Mouse (Mus musculus) bone marrow, adult 2 months (tissue): ENCODE data around the gene Krt75.

ENCODE experiments used
- CTCF ChIP-seq: fragments of 200-500 bp; IDR thresholded peaks from 2 replicates; pipeline ENCODE4 v1.5.1; 2011; ENCODE audit warnings: low read length, control low read depth; ENCODE audit not compliant: control insufficient read depth, insufficient read depth
- POLR2A ChIP-seq: fragments of 200-500 bp; IDR thresholded peaks from 2 replicates; pipeline ENCODE4 v1.6.1; 2011; ENCODE audit warnings: low read depth, mild to moderate bottlenecking, control low read depth, low read length, borderline replicate concordance; ENCODE audit not compliant: control insufficient read depth

- TF ChIP-seq CTCF (no peak), POLR2A (no peak)
Observed at GRCm38 (mm10) chr15:101532720-101533119, 41.0 kb downstream of the Krt75 start, which contains the start of gene Krt84.
